Mouse (Mus musculus): Measurements from ENCODE around the gene Chd9. TPM values are rescaled to one million over a fixed set of nuclear protein-coding genes. Genes with fewer than 3 reads are reported as not detected.

The Chd9 gene
- polyA plus RNA-seq, 1 experiment from 2014 or later, result 89.0 TPM

GRCm38 (mm10) chr8:91060555-91061471 is 232.7 kb downstream of the Chd9 start:
- Histone ChIP-seq H3K27ac (no peak overlapping the region), H3K4me2 (no peak overlapping the region), H3K4me3 (no peak overlapping the region), H3K9ac (no peak overlapping the region), H3K36me3 (peaks cover 13% of the 10 kb centered on the region), H3K9me3 (no peaks in the 10 kb centered on the region), H3K4me1 (replicated peaks) (no peaks in the 10 kb centered on the region), H3K27me3 (no peaks in the 10 kb centered on the region)
- no peak for ATAC-seq (ENCODE audit: low FRiP score)
- 82% methylated on average over 19 of the region's 19 CpGs for WGBS

GRCm38 (mm10) chr8:91065179-91065578 is 237.0 kb downstream of the Chd9 start:
- no peak overlapping the region for H3K9ac ChIP-seq
- H3K4me2 ChIP-seq, result no peak overlapping the region
- H3K36me3 ChIP-seq, result no peaks in the 10 kb centered on the region
- H3K4me1 ChIP-seq (replicated peaks), result peaks cover 6% of the 10 kb centered on the region; the same call in 1 of the 2 replicates
- no peak overlapping the region for H3K4me3 ChIP-seq
- H3K27ac ChIP-seq, result no peak overlapping the region
- no peaks in the 10 kb centered on the region for H3K9me3 ChIP-seq
- WGBS, result 72% methylated on average over 4 of the region's 4 CpGs
- ATAC-seq (ENCODE audit: low FRiP score), result no peak
- H3K27me3 ChIP-seq, result no peaks in the 10 kb centered on the region

DNA sequence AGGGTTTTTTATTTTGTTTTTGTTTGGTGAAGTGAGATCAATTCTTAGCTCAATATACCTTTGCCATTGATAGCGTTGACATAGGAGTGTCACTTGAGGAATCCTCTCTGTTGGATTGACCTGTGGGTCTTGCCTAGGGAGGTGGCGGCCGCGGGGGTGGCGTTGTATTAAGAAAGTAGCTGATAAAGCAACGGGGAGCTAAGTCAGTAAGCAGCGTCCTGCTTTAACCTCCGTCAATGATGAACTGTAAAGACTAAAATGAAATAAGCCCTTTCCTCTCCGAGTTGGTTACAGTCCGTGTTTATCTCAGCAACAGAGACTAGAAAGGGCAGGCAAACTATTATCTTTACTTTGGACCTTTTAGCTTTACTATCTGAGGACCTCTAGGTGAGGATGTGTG is 241.3 kb downstream of the Chd9 start:
- peak; percentile 21; the same call in 1 of the 2 replicates for ATAC-seq (ENCODE audit: low FRiP score)
- Histone ChIP-seq H3K36me3 (no peaks in the 10 kb centered on the region), H3K4me2 (peak overlapping the region; percentile 65), H3K4me3 (peak overlapping the region; percentile 83), H3K9ac (peak overlapping the region; percentile 88), H3K27me3 (no peaks in the 10 kb centered on the region), H3K27ac (0 out of 2 replicates have a peak overlapping the region, but pooled peaks have one; percentile 91), H3K9me3 (no peaks in the 10 kb centered on the region), H3K4me1 (replicated peaks) (peaks cover 22% of the 10 kb centered on the region)
- WGBS, result 15% methylated on average over 10 of the region's 10 CpGs

GRCm38 (mm10) chr8:91069834-91070233 is 241.7 kb downstream of the Chd9 start, which contains the start of gene Rbl2:
Rbl2 (plus strand) TSS chr8:91070057.
- H3K4me3 ChIP-seq, result peak within 1 kb of the TSS; percentile 83
- H3K9me3 ChIP-seq, result no peaks in the 10 kb centered on the region
- no peaks in the 10 kb centered on the region for H3K36me3 ChIP-seq
- H3K4me2 ChIP-seq, result peak within 1 kb of the TSS; percentile 65
- H3K27ac ChIP-seq, result peak within 1 kb of the TSS; percentile 91
- peak; percentile 98 for ATAC-seq (ENCODE audit: low FRiP score)
- no peaks in the 10 kb centered on the region for H3K27me3 ChIP-seq
- peak within 1 kb of the TSS; percentile 88 for H3K9ac ChIP-seq
- 0% methylated on average over 25 of the region's 25 CpGs for WGBS
- peaks cover 22% of the 10 kb centered on the region for H3K4me1 ChIP-seq (replicated peaks)

DNA sequence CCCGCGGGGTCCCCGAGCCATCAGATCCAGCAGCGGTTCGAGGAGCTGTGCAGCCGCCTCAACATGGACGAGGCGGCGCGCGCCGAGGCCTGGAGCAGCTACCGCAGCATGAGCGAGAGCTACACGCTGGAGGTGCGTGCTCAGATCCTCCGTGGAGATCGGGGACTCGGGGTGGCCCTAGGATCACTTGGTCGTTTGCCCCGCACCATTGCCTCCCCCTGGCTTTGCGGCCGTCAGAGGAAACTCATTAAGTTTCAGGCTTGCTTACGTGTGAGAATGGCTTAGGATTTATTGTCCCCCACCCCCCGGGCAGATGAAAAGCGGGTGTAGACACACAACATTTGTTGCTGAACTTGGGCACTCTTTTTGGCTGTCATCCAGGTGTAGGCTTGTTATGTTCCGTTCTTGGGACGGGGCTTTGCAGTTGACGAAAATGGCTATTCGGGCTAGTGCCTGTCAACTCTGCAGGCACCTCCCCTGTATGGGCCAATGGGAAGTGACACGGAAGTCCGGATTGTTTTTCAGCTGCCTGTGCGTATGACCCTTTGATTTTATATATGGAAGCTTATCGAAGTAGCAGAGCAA is 242.2 kb downstream of the Chd9 start:
- Histone ChIP-seq H3K27me3 (no peaks in the 10 kb centered on the region), H3K9me3 (no peaks in the 10 kb centered on the region), H3K4me2 (peak overlapping the region; percentile 65), H3K9ac (peak overlapping the region; percentile 88), H3K27ac (peak overlapping the region; percentile 91), H3K36me3 (peaks cover 2% of the 10 kb centered on the region), H3K4me1 (replicated peaks) (peaks cover 22% of the 10 kb centered on the region), H3K4me3 (peak overlapping the region; percentile 83)
- ATAC-seq (ENCODE audit: low FRiP score), result peak; percentile 88
- under 1% methylated on average over 34 of the region's 34 CpGs for WGBS

DNA sequence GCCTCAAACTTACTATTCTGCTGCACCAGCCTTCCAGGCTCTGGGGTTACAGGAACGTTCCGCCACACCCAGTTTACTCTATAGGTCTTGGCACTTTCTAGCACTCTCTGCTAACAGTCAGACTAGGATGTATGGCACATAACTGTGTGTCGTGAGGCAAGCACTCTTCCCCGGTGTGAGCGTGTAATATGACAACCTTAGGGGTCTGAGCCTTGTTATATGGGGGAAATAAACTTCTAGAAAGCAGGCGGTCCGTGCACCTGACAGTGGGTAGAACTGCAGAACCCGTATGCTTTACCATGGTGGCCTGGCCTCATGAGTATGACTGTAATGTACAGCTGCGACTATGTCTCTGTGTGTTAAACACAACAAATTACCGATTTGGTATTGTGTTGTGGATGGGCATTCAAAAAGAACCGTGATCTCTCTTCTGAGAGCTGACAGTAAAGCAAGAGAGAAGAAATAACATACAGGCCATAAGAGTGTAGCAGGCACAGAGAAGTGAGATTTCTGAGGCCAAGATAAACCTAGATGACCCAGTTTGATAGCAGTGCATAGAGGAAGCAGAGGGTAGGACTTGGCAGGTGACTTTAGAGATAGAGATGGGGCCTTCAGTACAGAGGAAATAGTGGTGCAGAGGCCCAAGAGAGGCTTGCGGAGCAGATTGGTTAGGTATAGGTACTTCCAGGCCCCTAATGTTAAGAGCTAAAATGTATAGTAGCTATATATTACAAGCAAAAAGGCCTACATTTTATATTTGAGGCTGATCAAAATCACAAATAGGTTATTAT is 249.1 kb downstream of the Chd9 start:
- Histone ChIP-seq H3K27me3 (no peaks in the 10 kb centered on the region), H3K9ac (no peak overlapping the region), H3K4me2 (no peak overlapping the region), H3K36me3 (peaks cover 30% of the 10 kb centered on the region), H3K4me3 (no peak overlapping the region), H3K9me3 (no peaks in the 10 kb centered on the region), H3K4me1 (replicated peaks) (no peaks in the 10 kb centered on the region), H3K27ac (no peak overlapping the region)
- no peak for ATAC-seq (ENCODE audit: low FRiP score)
- 93% methylated on average over 12 of the region's 12 CpGs for WGBS

DNA sequence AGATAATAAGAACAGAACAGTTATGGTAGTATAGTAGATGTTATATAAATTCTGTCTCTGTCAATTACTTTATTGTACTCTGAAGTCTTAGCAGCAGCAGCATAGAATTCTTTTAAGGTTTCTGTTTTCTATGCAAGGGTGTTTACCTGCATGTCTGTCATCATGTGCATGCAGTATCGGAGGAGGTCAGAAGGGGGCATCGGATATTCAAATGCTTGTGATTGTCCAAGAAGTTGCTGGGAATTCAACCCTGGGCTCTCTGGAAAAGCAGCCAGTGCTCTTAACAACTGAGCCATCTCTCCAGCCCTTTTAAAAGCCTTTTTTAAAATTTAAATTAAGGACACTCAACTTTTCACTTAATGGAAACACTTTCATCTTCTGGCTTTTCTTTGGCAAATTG is 251.5 kb downstream of the Chd9 start:
- H3K27me3 ChIP-seq, result no peaks in the 10 kb centered on the region
- 100% methylated on average over 2 of the region's 2 CpGs for WGBS
- H3K4me1 ChIP-seq (replicated peaks), result no peaks in the 10 kb centered on the region
- no peak overlapping the region for H3K27ac ChIP-seq
- H3K4me2 ChIP-seq, result no peak overlapping the region
- H3K9me3 ChIP-seq, result no peaks in the 10 kb centered on the region
- H3K4me3 ChIP-seq, result no peak overlapping the region
- ATAC-seq (ENCODE audit: low FRiP score), result no peak
- H3K36me3 ChIP-seq, result peaks cover 42% of the 10 kb centered on the region
- no peak overlapping the region for H3K9ac ChIP-seq

DNA sequence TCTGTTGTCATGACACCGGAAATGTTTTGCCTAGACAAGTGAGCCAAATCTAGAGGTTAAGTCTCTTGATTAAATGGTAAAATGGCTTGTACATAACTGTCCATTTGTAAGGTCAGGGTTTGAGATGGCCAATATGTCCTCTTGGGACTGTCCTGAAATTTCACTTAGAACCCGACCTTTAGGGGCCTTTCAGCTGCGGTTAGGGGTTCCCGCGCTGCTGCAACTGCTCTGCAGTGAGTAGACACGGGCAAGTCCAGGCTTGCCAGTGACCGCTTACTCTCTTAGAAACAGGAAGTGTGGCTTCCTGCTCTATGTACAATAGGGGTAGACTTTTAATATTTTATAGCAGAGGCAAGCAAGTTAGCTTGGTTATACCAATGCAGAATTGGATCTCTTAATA is 253.8 kb downstream of the Chd9 start:
- Histone ChIP-seq H3K27me3 (no peaks in the 10 kb centered on the region), H3K27ac (no peak overlapping the region), H3K9ac (no peak overlapping the region), H3K4me1 (replicated peaks) (no peaks in the 10 kb centered on the region), H3K4me2 (no peak overlapping the region), H3K4me3 (no peak overlapping the region), H3K36me3 (peaks cover 49% of the 10 kb centered on the region), H3K9me3 (no peaks in the 10 kb centered on the region)
- ATAC-seq (ENCODE audit: low FRiP score), result no peak
- WGBS, result 92% methylated on average over 7 of the region's 7 CpGs

DNA sequence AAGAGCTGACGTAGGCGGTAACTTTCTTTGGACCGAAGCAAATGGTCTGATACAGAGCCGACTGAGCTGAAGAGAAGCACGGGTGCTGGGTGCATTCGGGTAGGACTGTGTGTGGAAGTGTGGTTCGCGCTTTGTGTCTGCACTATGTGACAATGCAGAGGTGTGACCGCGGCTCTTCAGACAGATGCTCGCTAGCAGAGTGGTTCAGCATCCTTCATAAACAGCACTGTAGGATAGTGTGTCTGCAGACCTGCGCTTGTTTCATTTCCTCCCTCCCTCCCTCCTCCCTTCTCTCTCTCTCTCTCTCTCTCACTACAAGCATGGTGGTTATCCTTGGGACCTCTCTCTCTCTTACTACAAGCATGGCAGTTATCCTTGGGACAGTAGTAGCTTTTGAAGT is 254.3 kb downstream of the Chd9 start:
- no peak for ATAC-seq (ENCODE audit: low FRiP score)
- WGBS, result 93% methylated on average over 12 of the region's 12 CpGs
- no peaks in the 10 kb centered on the region for H3K4me1 ChIP-seq (replicated peaks)
- H3K9me3 ChIP-seq, result no peaks in the 10 kb centered on the region
- H3K9ac ChIP-seq, result no peak overlapping the region
- no peak overlapping the region for H3K27ac ChIP-seq
- no peaks in the 10 kb centered on the region for H3K27me3 ChIP-seq
- no peak overlapping the region for H3K4me3 ChIP-seq
- no peak overlapping the region for H3K4me2 ChIP-seq
- H3K36me3 ChIP-seq, result peaks cover 50% of the 10 kb centered on the region

- no peak for ATAC-seq (ENCODE audit: low FRiP score)
- peaks cover 75% of the 10 kb centered on the region for H3K36me3 ChIP-seq
- 93% methylated on average over 7 of the region's 7 CpGs for WGBS
- H3K4me3 ChIP-seq, result no peak overlapping the region
- no peaks in the 10 kb centered on the region for H3K9me3 ChIP-seq
- H3K27ac ChIP-seq, result no peak overlapping the region
- H3K9ac ChIP-seq, result no peak overlapping the region
- H3K27me3 ChIP-seq, result no peaks in the 10 kb centered on the region
- H3K4me1 ChIP-seq (replicated peaks), result no peaks in the 10 kb centered on the region
- H3K4me2 ChIP-seq, result no peak overlapping the region
Measured at GRCm38 (mm10) chr8:91088452-91088851, 260.3 kb downstream of the Chd9 start.

- Histone ChIP-seq H3K36me3 (peaks cover 72% of the 10 kb centered on the region), H3K27me3 (no peaks in the 10 kb centered on the region), H3K27ac (no peak overlapping the region), H3K4me2 (no peak overlapping the region), H3K4me3 (no peak overlapping the region), H3K9me3 (no peaks in the 10 kb centered on the region), H3K9ac (no peak overlapping the region), H3K4me1 (replicated peaks) (no peaks in the 10 kb centered on the region)
- ATAC-seq (ENCODE audit: low FRiP score), result no peak
- 96% methylated on average over 2 of the region's 2 CpGs for WGBS
Measured at GRCm38 (mm10) chr8:91089601-91090000, 261.4 kb downstream of the Chd9 start.

DNA sequence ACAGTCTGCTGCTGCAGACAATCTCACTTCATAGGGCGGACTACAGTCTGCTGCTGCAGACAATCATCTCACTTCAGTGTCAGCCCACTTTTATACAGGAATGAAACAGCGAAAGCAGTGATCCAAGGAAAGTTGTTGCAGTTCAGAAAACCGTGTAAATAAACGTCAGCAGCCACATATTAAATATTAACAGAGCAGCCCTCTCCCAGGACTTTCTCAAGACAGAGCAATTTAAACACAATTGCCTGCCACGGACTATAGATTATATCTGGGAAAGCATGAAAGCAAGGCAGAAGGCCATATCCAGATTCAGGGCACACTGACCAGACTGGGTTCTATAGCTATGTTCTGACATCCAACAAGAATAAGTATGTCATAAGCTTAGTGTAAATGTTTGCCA is 266.0 kb downstream of the Chd9 start:
- H3K9ac ChIP-seq, result no peak overlapping the region
- 91% methylated on average over 5 of the region's 5 CpGs for WGBS

More for the DNA sequence above, 266.0 kb downstream of the Chd9 start:
- H3K4me1 ChIP-seq (replicated peaks), result no peaks in the 10 kb centered on the region
- H3K9me3 ChIP-seq, result no peaks in the 10 kb centered on the region
- H3K36me3 ChIP-seq, result peaks cover 71% of the 10 kb centered on the region
- no peak overlapping the region for H3K4me3 ChIP-seq
- no peak overlapping the region for H3K4me2 ChIP-seq
- no peak for ATAC-seq (ENCODE audit: low FRiP score)
- no peaks in the 10 kb centered on the region for H3K27me3 ChIP-seq
- H3K27ac ChIP-seq, result no peak overlapping the region
